Mouse (Mus musculus) heart, adult 11 months (tissue): ENCODE results near the gene Tmco5.

ENCODE experiments used
- DNase-seq: peaks from one replicate; pipeline ENCODE4 v3.0.0; 2022

Gene Tmco5

DNA sequence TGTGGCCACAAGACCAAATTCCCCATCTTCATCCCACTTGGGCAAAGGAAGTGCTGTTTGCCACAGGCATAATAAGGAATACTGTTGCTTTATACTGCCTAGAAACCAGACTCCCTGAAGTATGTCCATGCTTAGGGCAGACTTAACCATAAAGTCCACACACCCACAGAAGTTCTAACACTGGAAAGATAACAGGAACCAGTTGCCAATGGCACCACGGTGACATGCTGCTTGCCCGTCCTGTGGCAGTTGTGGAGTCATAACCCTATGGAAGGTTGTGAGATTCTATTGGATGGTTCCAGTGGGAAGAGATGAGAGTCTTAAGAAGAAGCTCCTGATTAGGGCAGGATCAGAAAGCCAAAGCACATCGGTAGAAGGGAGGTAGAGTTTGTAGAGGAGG, at the start of gene Tmco5:
Gene Tmco5 (plus strand): TSS at position 301 of the 400 bp plus-strand sequence.
- DNase-seq: peak; percentile 8

- peak; percentile 27 for DNase-seq
These were observed 46.6 kb upstream of the Tmco5 start for GRCm38 (mm10) chr2:116831863-116832262.

- peak; percentile 55 for DNase-seq
These were observed 40.7 kb upstream of the Tmco5 start for GRCm38 (mm10) chr2:116837829-116838228.

- DNase-seq: peak; percentile 72
These were observed 39.8 kb upstream of the Tmco5 start for GRCm38 (mm10) chr2:116838538-116839197.

DNA sequence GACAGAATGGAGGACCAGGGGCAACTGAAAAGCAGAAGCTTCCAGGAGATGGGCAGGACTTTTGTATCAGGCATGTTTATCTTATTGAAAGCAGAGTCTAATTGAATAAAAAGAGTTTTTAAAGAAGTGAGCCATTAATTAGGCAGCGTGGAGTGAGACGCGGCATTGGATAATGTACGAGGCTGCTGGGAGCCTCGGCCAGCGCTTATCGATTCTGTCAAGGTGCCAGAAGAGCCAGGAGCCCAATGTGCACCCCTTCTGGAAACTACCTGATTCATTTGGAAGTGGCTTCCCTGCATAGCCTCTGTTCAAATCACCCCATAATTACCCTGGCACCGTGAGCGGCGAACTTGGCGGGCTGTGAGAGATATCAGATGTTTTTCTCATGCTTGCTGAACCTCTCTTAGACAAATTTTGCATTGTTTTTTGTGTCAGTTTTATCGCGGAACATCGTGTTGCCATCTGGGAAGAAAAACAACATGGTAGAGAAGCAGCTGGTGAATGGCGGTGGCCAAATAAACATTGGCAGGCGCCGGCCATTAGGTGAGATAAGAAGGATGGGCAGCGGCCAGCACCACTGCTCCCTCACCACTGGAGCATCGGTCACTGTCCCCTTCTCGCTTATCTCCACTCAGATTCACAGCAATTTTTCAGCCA, 28.4 kb upstream of the Tmco5 start:
- DNase-seq: peak; percentile 84

DNA sequence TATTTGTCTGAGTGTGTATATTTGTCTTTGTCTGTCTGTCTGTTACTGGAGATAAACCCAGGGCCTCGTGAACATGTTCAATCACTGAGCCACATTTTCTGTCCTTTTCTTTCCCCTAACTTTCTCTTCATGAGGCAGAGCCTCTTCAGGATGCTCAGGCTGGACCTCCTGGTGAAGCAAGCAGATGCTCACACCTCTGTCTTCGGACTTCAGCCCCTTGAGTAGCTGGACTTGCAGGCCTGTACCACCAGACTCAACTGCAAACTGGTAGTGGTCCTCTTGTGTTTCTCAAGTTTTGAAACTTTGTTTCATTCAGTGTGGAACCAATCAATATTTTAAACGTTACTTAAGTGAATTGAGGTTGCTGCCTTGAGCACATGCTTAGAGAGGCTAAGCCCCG, 27.1 kb upstream of the Tmco5 start:
- peak; percentile 64 for DNase-seq

DNA sequence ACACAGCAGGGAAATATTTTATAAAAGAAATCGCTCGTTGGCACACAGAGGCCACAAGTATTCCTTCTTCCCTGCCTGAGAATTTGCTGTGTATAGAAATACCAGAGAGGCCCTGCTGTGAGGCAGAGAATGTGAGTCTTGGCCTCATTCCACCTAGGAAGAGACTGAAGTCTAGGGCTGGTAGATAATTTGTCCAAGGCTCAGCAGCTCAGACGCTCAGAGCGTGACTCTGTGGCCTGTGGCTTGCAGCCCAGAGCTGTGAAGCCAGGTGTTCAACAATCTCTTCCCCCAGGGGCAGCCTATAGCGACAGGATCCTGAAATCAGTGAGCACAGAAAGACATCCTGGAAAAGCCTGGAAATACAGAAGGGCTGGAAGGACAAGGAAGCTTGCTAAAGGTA, 26.2 kb upstream of the Tmco5 start:
- DNase-seq: peak; percentile 61

DNA sequence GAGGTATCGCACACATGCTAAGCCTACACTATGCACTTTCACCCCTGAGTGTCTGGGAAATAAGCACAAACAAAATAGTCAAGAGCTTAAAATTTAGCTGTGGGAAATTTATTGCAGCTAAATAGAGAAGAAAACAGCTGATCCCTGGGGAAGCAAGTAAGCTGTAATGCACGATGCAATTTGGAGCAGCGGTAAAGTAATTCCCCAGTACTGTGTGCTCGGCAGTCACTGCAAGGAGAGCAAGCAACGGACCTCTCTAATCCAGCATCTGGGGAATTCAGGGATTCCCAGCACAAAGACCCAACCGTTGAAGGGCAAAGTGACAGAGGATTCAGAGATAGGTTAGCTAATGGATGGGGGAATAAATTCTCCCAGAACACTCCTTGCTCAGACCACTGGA, 19.8 kb upstream of the Tmco5 start:
- DNase-seq: peak; percentile 58

- peak; percentile 42 for DNase-seq
These were observed 1.4 kb upstream of the Tmco5 start for GRCm38 (mm10) chr2:116876955-116877615.

GRCm38 (mm10) chr2:116879730-116880129, 1.2 kb downstream of the Tmco5 start:
- peak; percentile 35 for DNase-seq

- DNase-seq: no peak
These were observed 15.0 kb downstream of the Tmco5 start for GRCm38 (mm10) chr2:116893316-116893987.

DNA sequence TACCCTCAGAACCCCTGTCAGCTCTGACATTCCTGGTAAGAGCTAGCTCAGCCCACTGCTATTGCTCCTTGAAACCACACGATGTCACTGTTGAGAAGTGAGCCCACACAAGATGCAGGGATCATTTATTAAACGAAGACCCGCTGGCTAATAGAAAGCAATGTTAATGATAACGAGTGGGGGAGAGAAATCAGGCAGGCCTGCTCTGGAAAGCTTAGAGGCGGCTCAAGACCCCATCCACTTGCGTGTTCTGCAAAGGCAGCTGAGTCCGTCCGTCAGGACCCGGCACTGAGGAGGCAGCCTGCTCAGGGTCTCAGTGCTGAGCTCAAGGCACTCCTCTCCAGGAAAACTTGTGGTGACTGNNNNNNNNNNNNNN, 15.5 kb downstream of the Tmco5 start:
- no peak for DNase-seq

- DNase-seq: peak; percentile 97
These were observed 21.3 kb downstream of the Tmco5 start for GRCm38 (mm10) chr2:116899615-116900272.

DNA sequence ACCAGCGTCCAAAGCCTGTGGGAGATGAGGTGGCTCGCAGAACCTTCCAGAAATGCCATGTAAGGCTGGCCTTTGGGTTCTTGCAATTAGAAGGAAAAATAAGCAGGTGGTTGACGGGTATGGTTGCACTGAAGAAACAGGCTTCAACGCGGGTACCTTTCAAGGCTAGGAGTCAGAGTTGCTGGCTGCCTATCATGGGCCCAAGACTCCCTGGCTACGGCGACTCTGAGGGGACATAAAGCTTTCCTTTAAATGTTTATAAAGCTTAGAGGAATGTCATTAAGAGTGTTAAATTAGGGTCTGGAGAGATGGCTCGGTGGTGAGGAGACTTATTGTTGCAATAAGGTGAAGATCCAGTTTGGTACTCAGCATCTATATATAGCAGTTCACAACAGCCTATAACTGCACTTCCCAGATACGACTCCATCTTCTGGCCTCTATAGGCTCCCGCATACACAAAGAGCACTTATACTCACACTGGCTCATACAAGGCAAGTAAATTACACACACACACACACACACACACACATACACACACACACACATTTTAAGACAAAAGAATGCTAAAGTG, 21.9 kb downstream of the Tmco5 start:
- DNase-seq: no peak

- peak; percentile 77 for DNase-seq
These were observed 29.8 kb downstream of the Tmco5 start for GRCm38 (mm10) chr2:116908268-116908667.

DNA sequence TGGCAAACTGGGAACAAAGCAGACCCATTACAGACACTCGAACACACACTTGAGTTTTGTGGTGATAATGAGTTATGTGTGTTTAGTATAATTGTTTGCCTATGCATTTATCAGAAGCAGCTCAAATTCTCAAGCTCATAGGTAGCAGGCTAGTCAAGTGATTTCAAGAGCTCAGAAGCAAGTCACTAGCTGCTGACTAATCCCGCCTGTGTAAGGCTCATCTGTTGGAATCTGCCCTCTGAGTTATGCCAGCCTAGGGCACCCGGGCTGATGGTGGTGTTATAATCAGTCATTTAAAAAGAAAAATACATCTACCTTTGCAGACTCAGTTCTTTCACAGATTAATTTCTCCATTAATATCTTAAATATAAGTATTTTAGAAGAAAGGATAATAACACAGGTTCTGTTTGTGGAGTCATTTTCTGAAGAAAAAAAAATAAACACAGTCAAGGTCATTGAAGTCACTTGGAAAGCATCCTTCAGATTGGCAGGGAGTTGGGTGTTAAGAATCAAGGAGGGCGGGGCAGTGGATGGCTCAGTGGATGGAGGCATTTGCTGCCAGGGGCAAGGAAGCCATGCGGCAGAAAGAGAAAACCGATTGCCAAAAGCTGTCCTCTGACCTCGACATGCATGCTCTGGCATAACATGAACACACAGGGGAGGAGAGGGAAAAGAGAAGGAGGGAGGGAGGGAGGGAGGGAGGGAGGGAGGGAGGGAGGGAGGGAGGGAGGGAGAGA, 34.0 kb downstream of the Tmco5 start:
- no peak for DNase-seq

GRCm38 (mm10) chr2:116913677-116914405, 35.4 kb downstream of the Tmco5 start:
- DNase-seq: peak; percentile 97

- peak; percentile 70 for DNase-seq
These were observed 36.1 kb downstream of the Tmco5 start for GRCm38 (mm10) chr2:116914636-116915035.

DNA sequence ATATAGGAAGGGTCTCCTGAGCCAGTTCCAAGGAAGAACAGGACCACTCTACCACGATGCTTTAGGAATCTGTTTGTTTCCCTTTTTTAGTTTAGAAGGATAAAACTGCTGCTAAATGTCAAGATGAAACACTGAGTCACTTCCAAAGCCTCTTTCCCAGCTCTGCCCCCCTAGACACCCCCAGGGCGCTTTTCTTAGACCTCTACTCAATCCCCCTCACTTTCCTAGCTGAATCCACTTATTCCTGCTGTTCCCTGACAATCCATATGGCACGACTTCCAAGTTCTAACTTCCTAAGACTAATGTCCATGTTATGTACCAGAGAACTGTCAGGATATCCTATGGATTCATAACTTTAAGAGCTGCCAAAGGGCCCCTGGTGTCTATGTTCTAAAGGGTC, 40.1 kb downstream of the Tmco5 start:
- no peak for DNase-seq

DNA sequence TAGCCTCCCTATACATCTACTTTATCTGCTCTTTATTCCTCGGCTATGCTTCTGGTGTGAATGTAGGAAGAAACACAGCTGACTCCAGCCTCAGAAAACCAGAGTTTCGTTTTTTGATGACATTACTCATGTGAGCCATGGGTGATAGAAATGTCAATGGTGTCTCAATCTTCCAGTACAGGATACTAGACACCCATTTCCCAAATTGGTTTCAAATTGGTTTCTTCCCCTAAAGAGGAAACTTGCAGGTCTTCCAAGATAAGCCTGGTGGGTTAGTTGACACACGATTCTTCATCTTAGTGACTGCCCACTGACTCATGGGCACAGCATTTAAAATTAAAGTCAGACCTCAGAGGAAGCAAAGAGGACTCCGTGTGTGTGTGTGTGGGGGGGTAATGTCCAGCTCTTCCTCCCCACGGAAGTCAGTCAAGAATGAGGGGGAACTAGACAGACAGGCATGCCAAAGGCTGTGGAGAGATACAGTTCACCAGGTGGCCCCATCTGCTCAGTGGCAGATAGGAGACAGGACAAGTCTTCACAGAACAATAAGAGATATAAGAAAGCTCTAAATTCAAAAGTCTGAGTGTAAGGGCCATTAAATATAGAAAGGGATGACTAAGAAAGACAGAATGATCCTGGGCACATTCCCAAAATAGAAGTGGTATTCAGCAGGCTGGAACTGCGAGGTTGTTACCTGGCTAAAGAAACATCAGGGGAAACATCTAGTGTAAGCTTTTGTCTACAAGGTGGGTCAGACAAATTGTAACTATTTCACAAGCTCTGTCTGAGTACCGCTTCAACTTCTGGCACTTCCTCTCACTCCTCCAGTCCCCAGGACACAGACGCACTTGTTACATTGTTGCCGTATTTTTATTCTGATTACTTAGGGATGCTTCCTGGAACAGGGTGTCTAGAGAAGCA, 44.3 kb downstream of the Tmco5 start:
- DNase-seq: peak; percentile 85
